Mouse (Mus musculus) lung, postnatal 25 days (tissue): ENCODE results near the gene Erp27.

ENCODE experiments used
- DNase-seq: peaks from one replicate; pipeline ENCODE4 v3.0.0; 2022; ENCODE audit warnings: low spot score

Gene Erp27

GRCm38 (mm10) chr6:136861020-136861419, 61.0 kb downstream of the Erp27 start:
- DNase-seq, result peak; percentile 66

GRCm38 (mm10) chr6:136858420-136858819, 63.6 kb downstream of the Erp27 start:
- DNase-seq, result no peak

- peak; percentile 64 for DNase-seq
These were observed 64.1 kb downstream of the Erp27 start for GRCm38 (mm10) chr6:136857873-136858260.
